Mouse (Mus musculus) gonadal fat pad, adult 2 months (tissue): ENCODE data around the gene Atg7. TPM values are rescaled to one million over a fixed set of nuclear protein-coding genes. Genes with fewer than 3 reads are reported as not detected.

Source experiments
- DNase-seq: peaks from one replicate; pipeline ENCODE4 v3.0.0-alpha.2; 2012; ENCODE audit warnings: low read depth
- polyA plus RNA-seq: library from polyadenylated mRNA; depleted of rRNA; stranded (reverse); fragments of >200 nt; gene quantifications from 2 replicates; pipeline ENCODE4 v1.2.3, GENCODE M21; 2012

Atg7 gene
- polyA plus RNA-seq, 1 experiment: 34.9 TPM

GRCm38 (mm10) chr6:114814882-114815650 lies 172.2 kb downstream of the Atg7 start:
- DNase-seq: no peak

DNA sequence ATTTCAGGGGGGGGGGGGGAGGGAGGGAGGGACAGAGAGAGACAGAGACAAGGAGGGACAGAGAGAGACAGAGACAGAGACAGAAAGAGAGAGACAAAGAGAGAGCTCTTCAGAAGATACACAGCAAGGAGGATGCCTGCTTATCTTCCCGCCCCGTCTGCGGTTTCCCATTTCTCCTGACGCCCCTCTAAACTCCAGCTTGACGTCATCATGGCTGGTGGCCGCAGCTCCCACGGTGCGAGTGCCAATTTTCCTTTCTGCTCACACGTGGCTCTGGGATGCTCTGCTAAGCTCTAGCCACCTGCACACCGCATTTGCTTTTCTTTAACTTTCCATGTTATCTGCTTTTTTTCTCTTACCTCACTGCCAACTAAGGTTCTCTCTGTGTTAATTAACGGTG lies 175.1 kb downstream of the Atg7 start:
- no peak for DNase-seq

DNA sequence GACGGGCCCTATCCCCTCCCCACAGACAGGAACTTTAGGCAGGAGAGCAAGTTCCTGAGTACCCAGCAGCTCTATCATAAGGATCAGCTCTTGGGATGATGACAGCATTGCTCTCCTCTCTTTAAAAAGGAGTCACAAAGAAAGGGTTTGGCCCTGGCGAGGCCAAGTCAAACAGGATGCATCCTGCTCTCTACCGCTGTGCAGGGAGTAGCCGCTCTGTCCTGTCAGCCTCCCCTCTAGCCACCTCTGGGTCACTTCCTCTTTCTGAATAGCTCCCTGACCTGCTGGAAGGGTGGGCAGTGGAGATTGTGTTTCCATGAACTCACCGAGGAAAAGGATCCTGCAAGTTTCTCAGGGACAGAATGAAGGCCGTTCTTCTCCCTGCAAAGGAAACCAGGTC lies 175.6 kb downstream of the Atg7 start:
- no peak for DNase-seq

DNA sequence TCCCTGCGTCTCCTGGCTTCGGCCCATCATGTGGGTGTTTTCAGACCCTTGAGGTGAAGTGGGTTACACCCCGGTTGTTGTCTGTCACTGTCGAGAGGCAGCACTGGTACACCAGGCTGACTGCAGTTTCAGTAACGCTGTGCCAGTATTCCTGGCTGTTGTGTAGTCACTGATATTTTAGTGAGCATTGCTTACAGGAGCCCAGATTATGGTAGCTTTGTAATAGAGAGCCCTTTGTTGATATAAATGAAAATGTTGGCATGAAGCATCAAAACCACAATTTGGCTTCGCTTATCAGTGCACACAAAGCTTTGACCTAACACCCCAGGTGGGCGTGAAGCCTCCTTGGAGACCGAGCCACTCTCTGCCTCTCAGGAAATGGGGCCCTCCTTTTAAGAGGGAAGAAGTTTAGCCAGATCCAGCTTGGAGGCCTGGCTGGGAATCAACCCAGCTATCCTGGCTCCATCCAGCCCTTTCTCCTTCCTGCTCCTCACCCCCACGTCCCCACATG lies 177.1 kb downstream of the Atg7 start:
- DNase-seq: no peak

DNA sequence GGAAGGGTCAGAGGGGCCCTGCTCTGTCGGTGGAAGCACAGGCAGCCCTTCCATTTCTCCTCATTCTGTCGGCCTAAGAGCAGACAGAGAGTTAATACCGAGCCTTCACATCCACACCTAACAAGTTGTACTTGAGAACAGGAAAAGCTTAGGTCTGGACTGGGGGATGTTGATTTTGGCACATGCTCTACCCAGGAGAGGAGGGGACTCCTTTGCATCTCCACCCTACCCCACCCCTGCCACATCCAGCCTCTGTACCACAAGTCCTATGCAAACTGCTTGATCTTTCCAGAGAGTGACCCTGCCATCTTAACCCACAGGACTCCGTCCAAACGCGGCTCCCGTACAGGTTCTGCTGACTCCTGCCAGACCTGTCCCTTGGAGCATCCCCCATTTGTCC lies 178.7 kb downstream of the Atg7 start:
- DNase-seq: no peak

GRCm38 (mm10) chr6:114826889-114827288 lies 184.0 kb downstream of the Atg7 start:
- no peak for DNase-seq

- DNase-seq: peak; percentile 81
Measured at GRCm38 (mm10) chr6:114829660-114830438, 187.0 kb downstream of the Atg7 start.

DNA sequence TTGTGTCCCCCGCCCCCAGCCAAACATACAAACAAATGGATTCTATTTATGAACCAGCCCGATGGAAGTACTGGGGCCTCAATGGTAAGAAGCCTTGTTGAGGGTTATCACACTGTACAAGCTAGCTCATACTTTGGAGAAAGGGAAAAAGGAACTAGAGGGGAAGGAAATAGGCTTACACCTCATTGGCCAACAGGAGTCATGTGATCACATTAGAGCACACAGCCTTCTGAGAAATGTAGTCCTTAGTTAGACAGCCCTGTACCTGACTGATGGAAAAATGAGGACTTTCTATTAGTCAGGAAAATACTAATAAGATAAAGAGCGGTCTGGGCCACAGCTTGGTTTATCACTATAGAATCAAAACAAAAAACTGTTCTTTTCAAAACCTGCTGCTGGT lies 188.9 kb downstream of the Atg7 start:
- no peak for DNase-seq

GRCm38 (mm10) chr6:114833058-114833685 lies 190.3 kb downstream of the Atg7 start:
- DNase-seq: no peak

GRCm38 (mm10) chr6:114833791-114834346 lies 191.0 kb downstream of the Atg7 start:
- no peak for DNase-seq

GRCm38 (mm10) chr6:114835344-114835743 lies 192.4 kb downstream of the Atg7 start:
- DNase-seq: no peak

GRCm38 (mm10) chr6:114835752-114836151 lies 192.9 kb downstream of the Atg7 start:
- DNase-seq: no peak

DNA sequence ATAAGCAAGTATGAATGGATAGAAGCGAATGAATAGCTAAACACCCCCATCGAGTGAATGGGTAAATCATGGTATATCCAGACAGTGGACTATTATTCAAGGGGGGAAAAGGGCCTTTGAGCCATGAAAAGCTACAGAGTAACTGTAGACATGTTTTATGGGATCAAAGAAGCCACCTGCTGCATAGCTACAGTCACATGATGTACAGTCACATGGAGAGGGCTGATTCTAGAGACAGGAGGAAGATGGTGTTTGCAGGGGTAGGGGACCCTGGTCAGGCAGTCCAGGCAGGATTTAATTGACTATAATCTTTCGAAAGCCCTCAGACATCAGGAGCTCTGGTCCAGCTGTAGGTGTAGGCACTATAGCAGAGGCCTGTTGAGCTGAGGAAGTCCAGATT lies 193.5 kb downstream of the Atg7 start:
- no peak for DNase-seq

GRCm38 (mm10) chr6:114838872-114839271 lies 196.0 kb downstream of the Atg7 start:
- no peak for DNase-seq

- DNase-seq: no peak
Measured at GRCm38 (mm10) chr6:114840012-114840411, 197.1 kb downstream of the Atg7 start.

DNA sequence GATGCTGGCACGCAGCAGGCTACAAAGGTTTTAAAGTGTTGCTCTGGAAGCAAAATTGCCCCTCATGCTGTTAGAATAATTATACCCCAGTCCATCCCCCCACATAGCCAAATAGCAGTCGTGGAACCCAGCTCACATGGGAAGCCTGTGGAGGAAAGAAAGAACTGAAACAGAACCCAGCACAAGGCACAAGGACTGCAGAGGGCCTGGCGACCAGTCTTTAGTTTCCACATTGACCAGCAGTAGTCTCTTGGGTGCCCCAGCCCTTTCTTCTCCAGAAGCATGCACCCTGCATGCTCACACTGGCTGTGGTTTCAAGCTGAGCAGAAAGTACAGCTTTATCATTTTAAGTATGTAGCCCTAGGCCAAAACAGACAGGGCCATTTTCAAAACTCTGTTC lies 199.2 kb downstream of the Atg7 start:
- DNase-seq: no peak

DNA sequence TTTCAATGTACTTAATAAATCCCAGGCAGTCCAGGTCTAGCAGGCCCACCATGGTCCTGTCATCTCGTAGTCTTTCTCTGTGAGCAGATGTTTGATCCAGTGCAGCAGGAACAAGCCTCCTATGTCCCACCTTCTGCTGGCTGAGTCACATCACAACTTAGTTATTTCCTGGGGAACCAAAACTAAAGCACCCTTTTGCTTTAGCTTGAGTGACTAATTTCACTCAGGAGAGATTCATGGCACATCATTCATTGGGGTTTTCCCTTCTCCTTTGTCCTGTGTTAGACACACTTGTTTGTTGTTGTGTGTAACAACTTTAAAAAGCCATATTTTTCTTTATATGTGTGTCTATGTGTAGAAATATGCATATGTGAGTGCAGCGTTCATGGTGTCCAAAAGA lies 200.0 kb downstream of the Atg7 start:
- DNase-seq: no peak

DNA sequence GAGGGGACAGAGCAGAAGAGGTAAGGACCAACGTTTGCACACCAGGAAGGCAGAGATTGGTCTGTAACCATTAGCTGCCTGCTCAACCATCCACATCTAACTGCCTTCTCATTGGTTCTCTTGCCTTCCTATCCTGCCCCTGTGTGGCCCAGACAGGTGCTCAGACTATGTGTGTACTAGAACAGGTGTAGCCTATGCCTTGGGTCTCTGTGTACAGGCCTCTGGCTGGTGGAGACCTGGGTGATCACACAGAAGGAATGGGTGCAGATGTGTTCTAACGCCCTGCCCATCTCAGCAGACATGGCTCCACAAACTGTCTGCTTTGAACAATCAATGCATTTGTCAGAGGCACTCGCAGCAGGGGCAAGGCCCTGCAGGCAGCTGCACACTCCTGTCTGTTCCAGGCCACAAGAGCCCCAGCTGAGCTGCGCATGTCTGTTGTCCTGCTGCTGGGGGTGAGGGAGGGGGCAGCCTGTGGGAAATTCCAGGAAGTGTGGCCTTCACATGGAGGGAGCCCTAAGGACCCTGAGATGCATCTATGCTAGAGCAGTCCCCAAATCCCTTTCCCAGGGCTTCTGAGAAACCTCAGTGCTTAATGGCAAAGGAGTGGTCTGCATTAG lies 203.4 kb downstream of the Atg7 start:
- no peak for DNase-seq

DNA sequence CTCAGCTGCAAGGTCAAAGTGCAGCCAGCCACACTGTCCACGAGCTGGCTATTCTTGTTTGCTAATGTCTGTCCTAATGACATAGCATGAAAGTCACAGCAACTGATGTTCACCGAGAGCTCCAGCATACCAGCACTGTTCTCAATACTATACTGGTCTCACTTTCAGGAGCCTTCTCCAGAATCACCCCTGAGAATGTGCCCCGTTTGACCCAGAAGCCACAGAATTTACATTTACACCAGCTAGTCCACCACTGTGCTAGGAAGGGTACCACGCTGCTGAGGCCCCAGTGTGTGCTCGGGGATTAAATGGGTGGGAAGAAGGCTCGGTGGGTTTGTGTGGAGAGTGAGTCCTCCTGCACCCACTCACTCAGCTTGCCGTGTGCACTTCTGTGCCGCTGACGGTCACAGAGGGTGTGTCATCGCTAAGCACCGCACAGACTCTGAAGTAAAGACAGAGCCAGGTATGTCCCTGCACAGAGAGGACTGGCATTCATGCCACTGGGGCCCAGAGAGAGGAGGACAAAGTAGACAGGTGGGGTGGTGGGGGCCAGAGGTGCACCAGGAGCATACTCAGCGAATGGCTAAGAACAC lies 204.8 kb downstream of the Atg7 start:
- DNase-seq: no peak

GRCm38 (mm10) chr6:114848761-114849160 lies 205.9 kb downstream of the Atg7 start:
- no peak for DNase-seq

DNA sequence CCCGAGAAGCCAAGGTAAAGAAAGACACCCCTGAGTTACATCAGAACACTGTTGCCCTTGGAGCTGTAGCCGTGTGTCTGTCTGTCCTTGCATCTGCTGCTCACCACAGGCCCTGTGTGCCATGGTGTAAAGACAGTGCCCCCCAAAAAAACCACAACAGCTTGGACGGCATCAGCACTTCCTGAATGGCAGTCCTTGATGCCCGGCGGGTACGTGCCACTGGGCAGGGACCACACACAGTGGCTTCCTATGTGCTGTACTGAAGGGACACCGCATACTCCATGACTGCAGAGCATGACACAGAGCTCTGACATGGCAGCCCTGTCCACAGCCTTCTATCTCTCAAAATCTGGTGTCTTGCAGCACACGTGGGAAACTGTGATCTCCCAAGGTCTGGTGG lies 206.9 kb downstream of the Atg7 start:
- DNase-seq: no peak
